Mouse (Mus musculus): Measurements from ENCODE around the gene Gm17026. TPM values are rescaled to one million over a fixed set of nuclear protein-coding genes. Genes with fewer than 3 reads are reported as not detected.
"Not testable (repeated sequence)": the region's sequence is repeated elsewhere in the genome, so short reads cannot be mapped to it uniquely, and the experiment has no call there.

Gene Gm17026
- polyA plus RNA-seq (2012; ENCODE audit: insufficient read depth, insufficient read length, missing spikeins), result not detected in 2 replicates

GRCm38 (mm10) chr14:42259948-42260347 lies at the start of gene Gm17026:
Gm17026 (minus strand) TSS chr14:42260048.
- H3K4me3 ChIP-seq (ENCODE audit: insufficient read depth, low read depth, low read length); H3K27ac ChIP-seq (replicated peaks; ENCODE audit: low read depth, low read length); H3K4me1 ChIP-seq (ENCODE audit: control insufficient read depth, insufficient read depth, insufficient read length, low read length): not testable (repeated sequence)

GRCm38 (mm10) chr14:42297258-42297657 lies 37.4 kb upstream of the Gm17026 start, which contains the start of gene Gm9611:
Gm9611 (minus strand) TSS chr14:42297358.
- H3K4me3 ChIP-seq (ENCODE audit: insufficient read depth, low read depth, low read length); H3K4me1 ChIP-seq (ENCODE audit: control insufficient read depth, insufficient read depth, insufficient read length, low read length); H3K27ac ChIP-seq (replicated peaks; ENCODE audit: low read depth, low read length): not testable (repeated sequence)

GRCm38 (mm10) chr14:42216766-42217537 lies 42.9 kb downstream of the Gm17026 start:
- H3K27ac ChIP-seq (replicated peaks; ENCODE audit: low read depth, low read length); H3K4me3 ChIP-seq (ENCODE audit: insufficient read depth, low read depth, low read length); H3K4me1 ChIP-seq (ENCODE audit: control insufficient read depth, insufficient read depth, insufficient read length, low read length): not testable (repeated sequence)

Other genes with a start within 250 kb of the Gm17026 start
- gene Gm7951, start 142.7 kb downstream of the Gm17026 start, polyA plus RNA-seq (2012; ENCODE audit: insufficient read depth, insufficient read length, missing spikeins), result not detected in 2 replicates
- gene Gm17027, start 97.4 kb downstream of the Gm17026 start, polyA plus RNA-seq (2012; ENCODE audit: insufficient read depth, insufficient read length, missing spikeins), result not detected in 2 replicates
- gene Gm3573, start 69.3 kb downstream of the Gm17026 start, polyA plus RNA-seq (2012; ENCODE audit: insufficient read depth, insufficient read length, missing spikeins), result not detected in 2 replicates
- gene Gm9611, start 37.3 kb upstream of the Gm17026 start, polyA plus RNA-seq (2012; ENCODE audit: insufficient read depth, insufficient read length, missing spikeins), result not detected in 2 replicates
- gene Gm7995, start 50.2 kb upstream of the Gm17026 start, polyA plus RNA-seq (2012; ENCODE audit: insufficient read depth, insufficient read length, missing spikeins), result not detected in 2 replicates
- gene Gm8005, start 179.6 kb upstream of the Gm17026 start, polyA plus RNA-seq (2012; ENCODE audit: insufficient read depth, insufficient read length, missing spikeins), result not detected in 2 replicates
- gene Gm8011, start 203.8 kb upstream of the Gm17026 start, polyA plus RNA-seq (2012; ENCODE audit: insufficient read depth, insufficient read length, missing spikeins), result not detected in 2 replicates
- not detected in 2 replicates for gene Gm8020, start 242.3 kb upstream of the Gm17026 start, polyA plus RNA-seq (2012; ENCODE audit: insufficient read depth, insufficient read length, missing spikeins)